Mouse (Mus musculus): Measurements from ENCODE around the gene Kmt5b. TPM values are rescaled to one million over a fixed set of nuclear protein-coding genes. Genes with fewer than 3 reads are reported as not detected.

The Kmt5b gene
- total RNA-seq, 2 experiments from 2014 or later, result 20.1 to 20.2 TPM

DNA sequence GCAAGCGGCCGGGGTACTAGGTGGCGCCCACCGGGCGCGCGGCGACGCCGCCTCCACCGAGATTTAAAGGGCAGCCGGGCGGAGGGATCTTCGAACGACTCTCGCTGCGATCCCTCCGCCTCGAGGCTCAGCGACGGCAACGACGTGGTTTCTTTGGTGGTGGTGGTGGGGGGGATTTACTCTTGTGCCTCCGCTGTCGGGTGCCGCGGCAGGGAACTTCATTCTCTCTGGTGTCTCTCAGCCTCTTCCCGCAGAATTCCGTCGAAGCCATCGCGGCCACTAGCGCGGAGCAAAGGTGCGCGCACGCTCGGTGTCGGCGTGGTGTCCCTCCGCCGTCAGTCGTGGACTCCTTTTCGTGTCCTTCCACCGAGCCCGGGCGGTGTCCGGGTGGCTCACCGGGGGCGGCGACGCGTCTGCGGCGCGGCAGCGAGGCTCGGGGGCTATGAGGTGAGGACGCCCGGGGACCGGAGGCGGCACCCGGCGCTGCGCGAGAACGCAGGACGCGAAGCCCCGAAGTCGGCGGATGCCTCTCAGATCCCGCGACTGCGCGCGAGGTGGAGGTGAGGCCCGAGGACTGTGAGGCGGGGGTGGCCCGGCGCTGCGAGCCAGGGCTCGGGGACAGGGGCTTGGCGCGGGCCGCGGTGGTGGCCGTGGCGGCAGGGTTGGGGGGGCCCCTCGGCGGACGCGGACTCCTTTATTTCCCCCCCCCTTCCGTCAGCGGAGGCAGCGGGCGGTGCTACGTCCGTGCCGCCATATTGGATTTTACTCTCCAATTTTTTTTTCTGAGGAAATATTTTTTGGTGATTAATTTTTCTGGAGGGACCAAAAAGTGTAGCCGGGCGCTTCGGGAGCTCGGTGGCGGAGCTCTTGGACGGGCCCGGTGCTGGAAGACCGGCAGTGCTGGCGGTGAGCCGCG is 818 bp downstream of the Kmt5b start:
- intact Hi-C loops (cut with DNase I; ENCODE audit: low total_unique reads), result no loop called here
- DNase-seq, result peak; percentile 87

DNA sequence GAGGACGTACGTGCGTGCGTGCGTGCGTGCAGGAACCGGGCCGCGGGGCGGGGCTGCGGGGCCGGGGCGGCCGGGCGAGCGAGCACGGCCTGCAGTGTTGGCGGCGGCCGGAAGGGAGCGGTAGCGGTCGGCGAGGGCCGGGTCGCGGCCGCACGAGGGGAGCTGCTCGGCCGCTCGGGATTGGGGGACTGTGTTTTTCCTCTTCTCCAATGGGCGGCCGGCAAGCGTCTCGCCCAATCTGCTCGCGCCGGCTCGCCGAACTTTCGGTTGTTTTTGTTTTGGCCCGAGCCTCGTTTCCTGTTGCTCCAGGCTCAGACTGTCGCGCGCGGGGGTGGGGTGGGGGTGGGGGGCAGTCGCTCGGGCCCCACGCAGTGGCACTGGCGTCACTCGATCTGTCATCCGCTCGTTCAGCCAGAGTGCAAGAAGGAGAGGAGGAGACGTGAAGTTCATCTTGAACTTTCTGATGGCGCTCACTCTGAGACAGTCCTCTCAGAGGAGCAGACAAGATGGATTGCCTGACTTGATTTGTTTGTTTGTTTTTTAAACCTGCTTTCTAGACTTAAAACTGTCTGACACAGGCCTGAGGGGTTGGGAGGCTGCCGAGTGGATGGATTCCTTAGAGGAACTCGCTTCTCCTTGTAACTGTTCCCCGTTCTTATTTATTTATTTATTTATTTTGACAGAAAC is 1.6 kb downstream of the Kmt5b start:
- intact Hi-C loops (cut with DNase I; ENCODE audit: low total_unique reads), result no loop called here
- peak; percentile 94 for DNase-seq

DNA sequence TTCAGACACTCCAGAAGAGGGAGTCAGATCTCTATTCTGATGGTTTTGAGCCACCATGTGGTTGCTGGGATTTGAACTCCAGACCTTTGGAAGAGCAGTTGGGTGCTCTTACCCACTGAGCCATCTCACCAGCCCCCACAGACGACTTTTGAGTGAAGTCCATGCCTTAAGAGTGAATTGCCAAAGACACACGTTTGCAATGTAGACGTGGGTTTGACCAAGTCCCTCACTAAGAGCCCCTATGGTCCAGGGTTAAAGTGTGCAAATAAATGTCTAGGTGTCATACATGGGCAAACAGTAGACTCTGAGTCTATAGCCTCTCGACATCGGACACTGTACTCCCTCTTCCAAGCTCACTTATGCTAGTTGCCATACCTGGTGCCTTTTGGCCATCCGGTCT is 2.3 kb downstream of the Kmt5b start:
- DNase-seq, result no peak
- intact Hi-C loops (cut with DNase I; ENCODE audit: low total_unique reads), result no loop called here

DNA sequence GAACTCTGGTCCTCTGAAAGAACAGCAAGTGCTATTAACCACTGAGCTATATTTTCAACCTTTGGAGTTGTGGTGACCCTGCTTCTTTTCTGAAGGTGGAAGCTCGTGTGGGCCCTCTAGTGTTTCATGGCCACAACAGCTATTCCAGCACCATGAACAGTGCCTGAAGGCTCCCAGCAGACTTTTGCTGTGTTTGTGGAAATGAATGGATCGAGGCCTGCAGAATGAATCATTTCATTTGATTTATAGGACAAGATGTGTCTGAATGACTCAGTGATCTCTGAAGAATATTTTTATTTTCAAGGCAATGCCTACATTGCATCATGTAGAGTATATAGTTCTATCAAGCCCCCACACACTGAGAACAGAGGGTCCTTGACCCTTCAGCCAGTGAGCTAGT is 6.9 kb downstream of the Kmt5b start:
- intact Hi-C loops (cut with DNase I; ENCODE audit: low total_unique reads), result no loop called here
- DNase-seq, result no peak

DNA sequence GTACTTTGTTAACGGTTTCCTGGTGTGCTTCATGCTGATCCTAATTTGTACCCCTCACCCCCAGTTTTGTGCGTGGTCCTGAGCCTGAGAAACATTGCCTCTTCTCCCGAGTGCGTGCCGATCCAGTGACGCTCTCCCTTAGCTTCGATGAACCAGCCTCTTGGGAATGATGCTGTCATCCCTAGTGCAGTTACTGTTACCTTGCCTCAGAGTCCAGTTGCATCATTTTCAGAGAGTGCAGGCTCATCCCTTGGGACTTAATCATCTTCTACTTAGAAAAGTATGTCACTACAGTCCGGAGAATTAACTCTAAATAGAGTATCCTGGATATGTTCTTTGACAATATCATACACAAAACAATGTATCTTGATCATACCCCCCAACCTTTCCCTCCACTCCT is 11.5 kb downstream of the Kmt5b start:
- DNase-seq, result no peak
- intact Hi-C loops (cut with DNase I; ENCODE audit: low total_unique reads), result no loop called here

DNA sequence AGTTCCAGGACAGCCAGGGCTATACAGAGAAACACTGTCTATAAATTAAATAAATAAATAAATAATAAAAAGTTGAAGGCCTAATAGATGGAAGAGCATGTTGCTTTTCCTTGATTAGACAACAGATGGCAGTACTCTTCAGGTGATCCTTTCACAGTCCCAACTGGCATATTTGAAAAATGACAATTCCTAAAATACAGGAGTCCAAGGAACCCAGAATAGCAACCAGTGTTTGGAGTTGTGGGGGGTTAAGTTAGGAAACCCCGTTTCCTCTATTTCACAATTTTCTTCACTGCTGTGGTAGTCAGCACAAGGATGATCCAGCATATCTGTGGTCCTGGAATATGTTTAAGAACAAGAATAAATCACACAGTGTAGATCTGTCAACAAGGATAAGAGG is 22.9 kb downstream of the Kmt5b start:
- intact Hi-C loops (cut with DNase I; ENCODE audit: low total_unique reads), result no loop called here
- DNase-seq, result no peak

DNA sequence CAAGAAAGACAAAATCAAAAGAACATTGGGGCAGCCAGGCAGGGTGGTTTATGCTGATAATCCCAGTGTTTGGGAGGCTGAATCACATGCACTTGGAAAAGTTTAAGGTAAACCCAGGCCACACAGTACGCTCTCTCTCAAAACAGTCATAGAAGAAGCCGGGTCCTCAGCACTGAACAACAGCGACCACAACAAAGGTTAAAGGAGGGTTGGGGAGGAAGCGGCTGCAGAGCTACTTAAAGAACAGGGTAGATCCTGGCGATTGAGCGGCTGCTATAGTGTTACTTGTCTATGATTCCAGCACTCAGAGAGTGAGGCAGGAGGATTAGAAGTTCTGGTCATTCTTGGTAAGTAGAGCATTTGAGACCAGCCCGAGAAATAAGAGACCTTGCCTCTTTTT is 38.3 kb downstream of the Kmt5b start:
- intact Hi-C loops (cut with DNase I; ENCODE audit: low total_unique reads), result no loop called here
- no peak for DNase-seq

DNA sequence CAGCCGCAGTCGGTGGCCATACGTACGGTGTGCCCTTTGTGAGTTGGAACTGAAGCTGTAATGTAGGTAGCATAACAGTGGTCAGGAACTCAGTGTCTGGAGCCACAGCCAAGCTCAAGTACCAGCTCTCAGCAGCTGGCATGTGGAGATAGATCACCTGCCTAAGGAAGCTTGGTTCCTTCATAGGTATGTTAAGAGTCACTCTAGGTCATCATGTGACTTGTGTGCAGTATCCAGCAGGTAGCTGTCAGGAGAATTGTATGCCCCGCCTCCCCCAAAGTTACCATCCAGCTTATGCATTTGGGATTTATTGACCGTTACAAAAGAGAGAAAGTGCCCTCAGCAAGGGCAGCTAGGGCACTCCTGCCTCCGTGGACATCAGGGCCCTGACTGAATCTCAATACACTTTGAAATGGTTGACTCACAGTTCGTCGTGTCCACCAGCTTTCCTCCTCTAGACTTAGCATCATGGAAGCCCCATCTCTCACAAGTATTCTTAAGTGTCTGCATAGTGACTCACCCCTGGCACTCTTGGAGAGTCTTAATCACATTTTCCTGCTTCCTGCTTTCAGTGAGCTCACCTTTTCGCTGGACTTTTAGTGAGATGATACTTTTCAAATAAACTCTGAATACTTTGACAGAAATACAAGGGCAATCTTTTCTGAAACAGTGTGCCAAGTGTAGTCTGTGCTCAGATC is 43.5 kb downstream of the Kmt5b start:
- no peak for DNase-seq
- intact Hi-C loops (cut with DNase I; ENCODE audit: low total_unique reads), result no loop called here

DNA sequence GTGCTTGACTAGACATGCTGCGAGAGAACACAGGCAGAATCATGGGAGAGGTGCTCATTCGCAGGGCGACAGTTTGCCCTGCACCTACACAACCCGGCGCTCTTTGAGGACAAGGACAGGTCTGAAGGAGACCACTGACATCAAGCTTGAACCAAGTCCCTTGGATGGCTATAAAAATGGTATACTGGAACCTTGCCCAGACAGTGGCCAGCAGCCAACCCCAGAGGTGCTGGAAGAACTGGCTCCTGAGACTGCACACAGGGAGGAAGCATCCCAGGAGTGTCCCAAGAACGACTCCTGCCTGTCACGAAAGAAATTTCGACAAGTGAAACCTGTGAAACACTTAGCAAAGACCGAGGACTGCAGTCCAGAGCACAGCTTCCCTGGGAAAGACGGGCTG is 47.2 kb downstream of the Kmt5b start:
- intact Hi-C loops (cut with DNase I; ENCODE audit: low total_unique reads), result no loop called here
- DNase-seq, result no peak

DNA sequence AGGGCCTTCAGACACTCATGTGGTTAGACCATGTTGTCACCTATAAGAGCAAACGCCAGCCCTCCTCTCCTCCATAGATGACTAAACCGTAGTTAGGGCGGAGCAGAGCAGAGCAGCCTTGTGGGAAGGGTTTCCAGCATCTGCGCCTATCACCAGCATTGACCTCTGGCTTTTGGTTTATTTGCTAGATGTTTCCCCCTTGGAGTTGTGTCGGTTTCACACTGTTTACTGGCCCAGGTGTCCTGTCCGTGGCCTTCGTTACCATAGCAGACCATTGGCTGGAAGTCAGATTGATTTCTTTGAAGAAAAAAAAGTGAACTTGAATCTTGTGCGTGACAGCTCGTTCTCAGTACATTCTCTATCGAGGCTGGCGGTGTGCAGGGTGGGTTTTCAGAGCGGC is 48.6 kb downstream of the Kmt5b start:
- intact Hi-C loops (cut with DNase I; ENCODE audit: low total_unique reads), result no loop called here

DNA sequence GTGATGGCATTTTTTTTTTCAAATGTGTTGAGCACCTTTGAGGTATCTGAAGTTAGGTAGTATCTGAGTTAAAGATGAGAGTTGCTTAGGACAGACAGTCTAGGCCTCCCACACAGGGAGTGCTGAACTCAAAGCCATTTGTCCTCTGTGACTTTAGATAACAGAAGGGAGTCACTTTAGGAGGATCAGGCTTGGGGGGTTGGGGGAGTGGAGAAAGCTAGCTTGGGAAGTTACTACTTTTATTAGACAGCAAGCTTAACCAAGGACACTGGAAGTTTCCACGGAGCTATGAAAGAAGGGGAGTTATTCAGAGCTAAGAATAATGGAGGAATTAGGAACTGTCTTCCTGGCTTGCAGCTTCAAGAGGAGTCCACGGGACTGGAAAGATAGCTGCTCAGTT is 51.9 kb downstream of the Kmt5b start:
- DNase-seq, result no peak
- intact Hi-C loops (cut with DNase I; ENCODE audit: low total_unique reads), result no loop called here

More for the DNA sequence above, 48.6 kb downstream of the Kmt5b start:
- no peak for DNase-seq

DNA sequence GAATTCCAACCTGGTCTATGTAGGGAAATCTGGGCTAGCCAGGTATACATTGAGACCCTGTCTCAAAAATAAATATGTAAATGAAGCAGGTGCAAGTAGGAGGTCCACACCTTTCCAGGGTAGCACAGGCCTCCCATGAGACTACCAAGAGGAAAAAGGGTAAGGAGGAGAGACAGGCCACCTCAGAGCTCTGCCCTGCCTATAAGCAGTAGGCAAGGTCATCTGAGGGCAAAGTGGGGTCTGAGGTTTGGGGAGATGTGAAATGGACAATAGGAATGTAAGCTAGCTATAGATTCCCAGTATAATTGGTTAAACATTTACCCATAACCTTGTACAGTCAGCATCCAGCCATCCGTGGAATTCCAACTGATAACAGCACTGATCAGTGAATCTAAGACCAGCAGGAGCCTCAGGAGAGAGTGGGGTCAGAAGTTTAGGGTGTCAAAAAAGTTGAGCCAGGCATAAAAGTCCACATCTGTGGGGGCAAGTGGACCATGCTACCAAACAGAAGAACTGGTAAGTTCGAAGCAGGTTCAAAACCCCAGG is 52.8 kb downstream of the Kmt5b start:
- DNase-seq, result no peak
- intact Hi-C loops (cut with DNase I; ENCODE audit: low total_unique reads), result no loop called here

DNA sequence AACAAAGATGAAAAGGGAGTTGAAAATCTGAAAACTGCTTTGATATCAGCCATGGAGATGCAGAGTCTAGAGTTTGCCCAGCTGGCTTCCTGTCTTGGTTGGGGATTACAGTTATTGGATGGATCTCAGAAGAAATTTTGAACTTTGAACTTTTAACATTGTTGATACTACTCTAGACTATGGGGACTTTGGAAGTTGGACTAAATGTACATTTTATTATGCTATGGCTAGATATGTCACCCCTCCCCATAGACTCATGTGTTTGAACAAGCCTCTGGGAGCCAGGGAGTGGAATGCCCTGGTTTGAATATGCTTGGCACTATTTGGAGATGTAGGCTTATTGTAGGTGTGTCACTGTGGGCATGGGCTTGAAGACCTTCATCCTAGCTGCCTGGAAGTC is 57.8 kb downstream of the Kmt5b start:
- DNase-seq, result no peak
- intact Hi-C loops (cut with DNase I; ENCODE audit: low total_unique reads), result no loop called here

DNA sequence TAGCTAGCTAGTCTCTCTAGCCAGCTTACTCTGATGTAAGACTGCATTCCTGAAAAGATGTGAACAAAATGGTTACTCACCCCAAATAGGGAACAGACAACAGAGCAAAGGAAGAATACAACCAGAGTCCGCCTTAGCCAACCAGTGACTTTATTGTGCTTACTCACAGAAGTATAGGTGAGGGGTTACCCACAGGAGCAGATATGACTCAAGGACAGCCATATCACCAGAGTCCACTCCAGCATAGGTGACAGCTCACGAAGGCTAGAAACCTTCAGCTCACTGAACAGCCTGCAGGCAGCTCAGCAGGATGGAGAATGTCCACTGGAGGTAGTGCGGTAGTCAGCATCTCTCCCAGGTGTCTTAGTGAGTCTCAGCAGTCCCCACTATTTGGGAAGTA is 62.6 kb downstream of the Kmt5b start:
- intact Hi-C loops (cut with DNase I; ENCODE audit: low total_unique reads), result no loop called here
- no peak for DNase-seq

DNA sequence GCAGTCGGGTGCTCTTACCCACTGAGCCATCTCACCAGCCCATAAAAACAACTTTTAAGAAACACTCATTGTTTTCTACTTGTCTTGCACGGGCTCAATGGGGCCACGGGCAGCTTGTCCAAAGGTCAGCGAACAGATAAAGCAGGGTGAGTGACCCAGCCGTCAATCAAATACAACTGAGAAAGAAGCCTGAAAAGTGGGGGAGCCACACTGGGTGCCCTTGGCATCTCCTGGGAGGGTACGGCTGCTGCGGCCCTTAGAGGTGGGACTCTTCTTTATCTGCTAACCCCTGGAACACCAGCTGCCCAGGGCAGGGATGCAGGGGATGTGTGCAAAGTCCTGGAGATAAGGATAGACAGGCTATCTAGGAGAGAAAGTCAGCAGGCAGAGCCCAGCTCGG is 64.5 kb downstream of the Kmt5b start:
- intact Hi-C loops (cut with DNase I; ENCODE audit: low total_unique reads), result no loop called here
- DNase-seq, result no peak

DNA sequence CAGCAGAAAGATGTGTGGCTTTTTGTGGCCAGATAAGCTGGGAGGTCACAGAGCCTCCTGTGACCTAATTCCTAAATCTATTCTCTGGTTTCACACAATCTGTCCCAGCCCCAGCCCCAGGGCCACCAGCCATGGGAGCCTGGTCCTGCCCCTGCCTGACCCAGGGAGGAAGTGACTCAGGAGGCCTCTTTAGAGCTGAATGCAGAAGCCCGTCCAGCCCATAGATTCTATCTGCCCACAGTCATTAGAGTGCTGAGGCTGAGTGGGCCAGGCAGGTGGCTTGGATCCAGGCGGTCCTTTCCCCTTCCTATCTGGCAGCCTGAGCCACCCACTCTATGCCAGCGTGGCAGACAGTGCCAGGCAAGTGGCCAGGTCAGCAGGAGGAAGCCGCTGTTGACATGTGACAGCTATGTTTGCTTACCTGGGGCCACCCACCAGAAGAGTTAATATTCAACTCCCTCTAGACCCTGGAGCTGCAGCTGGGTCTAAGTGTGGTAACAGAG is 65.7 kb downstream of the Kmt5b start:
- peak; percentile 17 for DNase-seq
- intact Hi-C loops (cut with DNase I; ENCODE audit: low total_unique reads), result no loop called here

DNA sequence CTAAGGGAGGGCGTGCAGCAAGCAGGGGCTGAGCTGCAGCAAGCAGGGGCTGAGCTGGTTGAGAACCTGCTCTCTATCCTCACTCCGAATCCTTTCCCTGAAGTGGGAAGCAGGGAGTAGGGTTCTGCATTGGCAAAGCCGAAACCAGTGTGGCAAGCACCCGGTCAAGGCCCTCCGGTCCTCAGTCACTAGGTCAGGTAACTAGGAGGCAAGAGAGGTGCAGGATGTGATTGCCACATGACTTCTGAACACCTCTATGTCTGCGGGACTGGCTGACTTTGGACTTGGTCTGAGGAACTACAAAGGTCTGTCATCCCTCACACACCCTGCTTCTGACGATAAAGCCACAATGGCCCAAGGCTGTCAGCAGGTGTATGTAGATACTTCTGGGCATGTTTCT is 67.1 kb downstream of the Kmt5b start:
- DNase-seq, result no peak
- intact Hi-C loops (cut with DNase I; ENCODE audit: low total_unique reads), result no loop called here

DNA sequence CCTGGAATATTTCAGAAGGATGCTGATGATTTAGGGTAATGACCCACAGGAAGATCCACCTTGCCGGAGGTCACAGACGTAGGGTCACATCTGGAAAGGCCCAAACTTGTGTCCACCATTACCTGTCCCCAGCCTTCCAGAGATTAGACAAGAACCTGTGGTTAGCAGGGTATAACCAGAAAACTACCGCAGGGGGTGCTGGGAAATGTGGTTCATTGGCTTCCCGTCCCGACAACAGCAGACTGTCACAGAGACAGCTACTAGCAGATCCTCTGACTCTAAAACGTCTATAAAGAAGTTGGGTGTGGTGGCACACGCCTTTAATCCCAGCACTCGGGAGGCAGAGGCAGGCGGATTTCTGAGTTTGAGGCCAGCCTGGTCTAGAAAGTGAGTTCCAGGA is 69.6 kb downstream of the Kmt5b start:
- no peak for DNase-seq
- intact Hi-C loops (cut with DNase I; ENCODE audit: low total_unique reads), result no loop called here

DNA sequence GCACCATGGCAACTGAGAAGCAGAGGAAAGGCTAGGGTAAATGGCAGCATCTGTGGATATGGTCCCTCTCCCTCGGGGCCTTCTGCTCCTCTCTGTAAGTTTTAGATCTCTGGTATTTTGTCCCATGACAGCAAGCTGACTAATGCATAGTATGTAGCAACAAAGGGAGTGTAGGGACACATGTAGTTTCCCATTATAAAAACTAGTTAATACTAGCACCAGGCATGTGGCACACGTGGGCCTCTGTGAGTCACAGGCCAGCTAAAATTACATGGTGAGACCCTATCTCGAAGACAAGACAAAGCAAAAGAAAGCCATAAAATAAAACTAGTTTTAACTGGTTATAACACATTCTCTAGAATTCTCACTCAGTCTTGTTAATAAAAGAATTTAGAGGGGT is 71.7 kb downstream of the Kmt5b start:
- intact Hi-C loops (cut with DNase I; ENCODE audit: low total_unique reads), result no loop called here
- no peak for DNase-seq

DNA sequence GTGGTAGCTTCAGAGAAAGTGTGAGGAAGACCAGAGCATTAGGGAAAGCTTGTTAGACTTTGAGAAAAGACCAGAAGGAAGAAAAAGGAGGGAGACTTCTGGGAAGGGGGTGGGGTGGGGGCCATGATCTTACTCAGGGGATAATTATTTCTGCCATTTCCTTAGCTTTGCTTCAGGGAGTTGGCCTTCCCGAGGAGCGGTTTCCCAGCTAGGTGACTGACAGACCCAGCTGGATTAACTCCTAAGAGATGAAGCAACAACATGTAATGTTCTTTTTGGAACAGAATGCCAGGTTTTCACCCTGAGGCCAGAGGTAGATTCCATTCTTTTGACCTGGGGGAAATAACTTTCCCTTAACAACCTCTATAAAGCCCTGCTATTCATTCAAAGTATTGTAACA is 72.5 kb downstream of the Kmt5b start:
- intact Hi-C loops (cut with DNase I; ENCODE audit: low total_unique reads), result no loop called here
- DNase-seq, result no peak
